Mouse (Mus musculus) kidney, embryonic 14.5 days (tissue): ENCODE data around the gene Slc25a22. TPM values are rescaled to one million over a fixed set of nuclear protein-coding genes. Genes with fewer than 3 reads are reported as not detected.
"Not testable (repeated sequence)": the region's sequence is repeated elsewhere in the genome, so short reads cannot be mapped to it uniquely, and the experiment has no call there.

ENCODE experiments used
- ATAC-seq: fragments of 200-750 bp; cut with Nextera tagmentation; 2 replicates; pipeline ENCODE4 v1.8.0; 2017; ENCODE audit warnings: moderate number of reproducible peaks, mild to moderate bottlenecking, moderate TSS enrichment, moderate library complexity; ENCODE audit not compliant: low FRiP score, low TSS enrichment
- H3K27ac ChIP-seq: fragments of 300-500 bp; sonication (generic); 2 replicates; pipeline ENCODE4 v1.5.1; 2014; ENCODE audit warnings: low read depth, mild to moderate bottlenecking, low read length, moderate library complexity, mixed read lengths
- H3K27me3 ChIP-seq: fragments of 300-500 bp; sonication (generic); 2 replicates; pipeline ENCODE4 v1.6.1; 2014; ENCODE audit warnings: mild to moderate bottlenecking, low read length; ENCODE audit not compliant: control insufficient read depth, insufficient read depth
- H3K36me3 ChIP-seq: fragments of 300-500 bp; sonication (generic); 2 replicates; pipeline ENCODE4 v1.6.1; 2014; ENCODE audit warnings: low read length, mixed read lengths; ENCODE audit not compliant: control insufficient read depth, insufficient read depth
- H3K4me1 ChIP-seq: fragments of 300-500 bp; sonication (generic); 2 replicates; pipeline ENCODE4 v1.6.1; 2014; ENCODE audit warnings: low read length, mixed read lengths; ENCODE audit not compliant: control insufficient read depth, insufficient read depth
- H3K4me2 ChIP-seq: fragments of 300-500 bp; sonication (generic); replicated peaks from 2 replicates; pipeline ENCODE4 v1.6.1; 2014; ENCODE audit warnings: low read depth, mild to moderate bottlenecking, low read length
- H3K4me3 ChIP-seq: fragments of 300-500 bp; sonication (generic); 2 replicates; pipeline ENCODE4 v1.5.1; 2014; ENCODE audit warnings: mild to moderate bottlenecking, low read length
- H3K9ac ChIP-seq: fragments of 300-500 bp; sonication (generic); 2 replicates; pipeline ENCODE4 v1.6.1; 2014; ENCODE audit warnings: low read depth, mild to moderate bottlenecking, low read length, moderate library complexity
- H3K9me3 ChIP-seq: fragments of 300-500 bp; sonication (generic); 2 replicates; pipeline ENCODE4 v1.6.1; 2016; ENCODE audit warnings: low read length; ENCODE audit not compliant: control insufficient read depth
- WGBS: fragments of 180-500 bp; shearing (Covaris S2); extraction: QIAGEN DNeasy Blood & Tissue Kit; methylation state at CpG from one replicate; pipeline ENCODE4 v1.1.7; 2014; 5-methylcytosine and 5-hydroxymethylcytosine counted together
- polyA plus RNA-seq: library from polyadenylated mRNA; unstranded; fragments of >200 nt; fragmentation: Nextera tagmentation; extraction: Ambion mirVana; gene quantifications from 2 replicates; pipeline ENCODE4 v1.2.1, GENCODE M21; 2014

Gene Slc25a22
- polyA plus RNA-seq, 1 experiment from 2014 or later = 34.1 TPM

DNA sequence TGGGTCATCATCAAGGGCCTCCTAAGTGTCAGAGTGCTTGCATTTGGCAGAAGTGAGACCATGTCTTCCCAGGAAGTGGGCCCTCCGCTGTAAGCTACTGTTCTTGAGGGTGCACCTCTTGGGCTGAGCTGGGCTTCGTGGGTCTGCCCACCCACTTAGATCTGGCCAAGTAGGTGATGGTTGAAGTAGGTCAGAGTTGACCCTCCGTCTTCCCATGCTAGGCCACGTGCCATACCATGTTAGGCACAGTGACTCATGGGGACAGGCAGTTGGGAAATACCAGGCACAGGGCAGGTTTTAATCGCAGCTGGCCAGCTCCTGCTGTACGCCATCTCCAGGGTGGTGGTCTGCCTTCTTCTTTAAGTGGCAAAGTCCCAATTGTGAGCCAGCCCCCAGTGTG lies 19.0 kb upstream of the Slc25a22 start:
- Histone ChIP-seq H3K4me1 (peaks cover 16% of the 10 kb centered on the region), H3K27ac (no peak overlapping the region), H3K9me3 (no peaks in the 10 kb centered on the region), H3K4me3 (no peak overlapping the region), H3K4me2 (no peak overlapping the region), H3K27me3 (peaks cover 12% of the 10 kb centered on the region), H3K9ac (no peak overlapping the region), H3K36me3 (peaks cover 4% of the 10 kb centered on the region; the same call in 1 of the 2 replicates)
- WGBS = 88% methylated on average over 6 of the region's 6 CpGs
- ATAC-seq = no peak

DNA sequence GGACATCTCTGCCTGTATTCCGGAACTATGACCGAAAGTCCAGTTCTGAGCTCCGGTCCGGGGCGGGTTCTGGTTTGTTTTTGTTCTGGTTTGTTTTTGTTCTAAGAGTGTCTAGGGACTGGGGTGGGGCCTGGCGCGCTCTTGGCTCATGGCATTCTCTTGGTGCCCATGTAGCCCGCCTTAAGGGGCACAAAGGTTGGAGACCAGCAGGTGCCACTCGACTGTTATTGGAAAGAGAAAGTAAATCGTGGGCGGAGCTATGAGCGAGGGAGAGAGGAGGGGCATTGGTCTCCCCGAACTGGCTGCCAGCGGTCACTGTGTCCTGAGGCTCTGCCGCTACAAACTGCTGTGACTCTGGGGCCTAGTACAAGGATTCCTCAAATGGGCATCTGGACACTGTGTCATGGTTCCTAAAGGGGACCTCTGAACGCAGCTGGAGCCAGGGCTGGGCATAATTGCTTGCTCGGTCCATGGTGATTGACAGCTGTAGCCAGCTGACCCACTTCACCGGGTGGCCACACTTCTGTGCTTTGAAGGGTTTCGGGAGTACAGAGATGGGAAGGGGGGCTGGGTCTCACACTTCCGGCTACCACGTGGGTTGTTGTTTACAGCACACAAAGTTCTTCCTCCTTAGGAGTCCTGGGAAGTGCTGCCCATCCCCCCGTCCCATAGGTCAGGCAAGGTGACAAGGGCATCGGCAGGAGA lies 18.1 kb upstream of the Slc25a22 start:
- Histone ChIP-seq H3K27me3 (peaks cover 4% of the 10 kb centered on the region; the same call in 1 of the 2 replicates), H3K9me3 (no peaks in the 10 kb centered on the region), H3K27ac (peak overlapping the region; percentile 48), H3K36me3 (peaks cover 14% of the 10 kb centered on the region), H3K9ac (peak overlapping the region; percentile 69), H3K4me2 (peak overlapping the region; percentile 98), H3K4me3 (peak overlapping the region; percentile 58), H3K4me1 (peaks cover 10% of the 10 kb centered on the region)
- 0% methylated on average over 23 of the region's 23 CpGs for WGBS
- peak; percentile 25 for ATAC-seq

DNA sequence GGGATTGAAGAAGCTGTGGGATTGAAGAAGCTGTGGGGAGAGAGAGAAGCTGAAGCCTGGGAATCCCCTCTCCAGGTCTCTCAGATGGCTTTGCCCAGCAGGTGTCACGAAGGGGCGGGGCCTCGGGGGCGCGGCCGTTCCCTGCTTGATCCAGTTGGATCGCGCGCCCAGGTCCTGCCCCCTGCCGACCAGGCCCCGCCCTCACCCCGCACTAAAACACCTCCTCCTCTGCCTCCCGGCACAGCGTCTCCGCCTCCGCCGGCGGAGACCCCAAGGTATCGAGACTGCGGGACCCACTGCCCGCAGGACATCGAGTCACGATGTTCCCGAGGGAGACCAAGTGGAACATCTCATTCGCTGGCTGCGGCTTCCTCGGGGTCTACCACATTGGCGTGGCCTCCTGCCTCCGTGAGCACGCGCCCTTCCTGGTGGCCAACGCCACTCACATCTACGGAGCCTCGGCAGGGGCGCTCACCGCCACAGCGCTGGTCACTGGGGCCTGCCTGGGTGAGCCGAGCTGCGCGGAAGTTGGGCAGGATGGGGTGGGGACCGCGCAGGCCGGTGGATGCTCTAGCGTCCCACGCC lies 17.4 kb upstream of the Slc25a22 start, which contains the start of gene Pnpla2:
Pnpla2 (plus strand) TSS at position 232 of the 585 bp plus-strand sequence.
- peak within 1 kb of the TSS; percentile 58 for H3K4me3 ChIP-seq
- H3K9ac ChIP-seq = peak within 1 kb of the TSS; percentile 69
- ATAC-seq = peak; percentile 85
- peaks cover 10% of the 10 kb centered on the region for H3K4me1 ChIP-seq
- peak within 1 kb of the TSS; percentile 98 for H3K4me2 ChIP-seq
- WGBS = 1% methylated on average over 44 of the region's 45 CpGs
- no peaks in the 10 kb centered on the region for H3K9me3 ChIP-seq
- H3K27ac ChIP-seq = peak within 1 kb of the TSS; percentile 48
- H3K27me3 ChIP-seq = no peaks in the 10 kb centered on the region
- peaks cover 21% of the 10 kb centered on the region for H3K36me3 ChIP-seq

- peaks cover 13% of the 10 kb centered on the region for H3K4me1 ChIP-seq
Measured at GRCm38 (mm10) chr7:141453636-141454035, 15.9 kb upstream of the Slc25a22 start.

DNA sequence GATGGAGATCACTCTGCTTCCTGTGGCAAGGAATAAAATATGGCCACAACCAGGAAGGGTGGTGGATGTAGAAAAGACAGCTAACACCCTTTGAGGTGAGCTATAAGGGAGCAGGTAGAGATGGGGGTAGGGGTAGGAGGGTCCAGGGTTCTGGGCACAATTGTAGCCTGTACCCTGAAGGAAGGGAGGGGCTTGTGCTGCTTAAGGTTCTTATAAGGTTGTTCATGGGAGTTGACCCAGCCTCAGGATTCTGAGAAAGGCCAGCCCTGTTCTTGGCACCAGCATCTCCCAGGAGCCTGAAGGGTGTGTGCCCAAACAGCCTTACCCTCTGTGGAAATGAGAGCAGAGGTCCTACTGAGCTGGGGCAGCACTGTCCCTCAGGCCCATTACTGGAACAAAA lies 14.2 kb upstream of the Slc25a22 start:
- H3K4me3 ChIP-seq = no peak overlapping the region
- peaks cover 39% of the 10 kb centered on the region for H3K36me3 ChIP-seq
- no peak overlapping the region for H3K27ac ChIP-seq
- no peak for ATAC-seq
- H3K4me2 ChIP-seq = no peak overlapping the region
- no peaks in the 10 kb centered on the region for H3K9me3 ChIP-seq
- H3K27me3 ChIP-seq = no peaks in the 10 kb centered on the region
- no peak overlapping the region for H3K9ac ChIP-seq
- H3K4me1 ChIP-seq = peaks cover 17% of the 10 kb centered on the region

More at GRCm38 (mm10) chr7:141453636-141454035, 15.9 kb upstream of the Slc25a22 start:
- ATAC-seq = no peak
- Histone ChIP-seq H3K36me3 (peaks cover 35% of the 10 kb centered on the region), H3K4me3 (no peak overlapping the region), H3K9ac (no peak overlapping the region), H3K4me2 (no peak overlapping the region), H3K27me3 (no peaks in the 10 kb centered on the region), H3K27ac (no peak overlapping the region), H3K9me3 (no peaks in the 10 kb centered on the region)
- WGBS = 68% methylated on average over 2 of the region's 2 CpGs

- peak within 1 kb of the TSS; percentile 58 for H3K4me2 ChIP-seq
- H3K4me3 ChIP-seq = peak within 1 kb of the TSS; percentile 86
- WGBS = under 1% methylated on average over 63 of the region's 63 CpGs
- peak; percentile 91 for ATAC-seq
- peaks cover 23% of the 10 kb centered on the region for H3K4me1 ChIP-seq
- peaks cover 39% of the 10 kb centered on the region for H3K36me3 ChIP-seq
- no peaks in the 10 kb centered on the region for H3K9me3 ChIP-seq
- H3K9ac ChIP-seq = peak within 1 kb of the TSS; percentile 94
- H3K27me3 ChIP-seq = no peaks in the 10 kb centered on the region
- peak within 1 kb of the TSS; percentile 74 for H3K27ac ChIP-seq
Measured at GRCm38 (mm10) chr7:141447110-141447991, 9.7 kb upstream of the Slc25a22 start, which contains the start of gene Rplp2. Gene Rplp2, plus strand, starts transcription at chr7:141447370.

- H3K27me3 ChIP-seq, H3K9me3 ChIP-seq, H3K9ac ChIP-seq, H3K27ac ChIP-seq, ATAC-seq: not testable (repeated sequence)
- Histone ChIP-seq H3K4me3 (peak overlapping the region; percentile 86; the same call in 1 of the 2 replicates), H3K4me2 (peak overlapping the region; percentile 58; the same call in 1 of the 2 replicates), H3K4me1 (peaks cover 24% of the 10 kb centered on the region), H3K36me3 (peaks cover 35% of the 10 kb centered on the region)
- WGBS = 81% methylated on average over 3 of the region's 3 CpGs
Measured at GRCm38 (mm10) chr7:141446374-141446773, 8.7 kb upstream of the Slc25a22 start.

GRCm38 (mm10) chr7:141443828-141444237 lies 6.1 kb upstream of the Slc25a22 start, which contains the start of gene Pidd1:
Gene Pidd1, minus strand, starts transcription at chr7:141444025.
- peak within 1 kb of the TSS; percentile 82 for H3K4me2 ChIP-seq
- H3K27me3 ChIP-seq = no peaks in the 10 kb centered on the region
- H3K9me3 ChIP-seq = no peaks in the 10 kb centered on the region
- H3K4me3 ChIP-seq = peak within 1 kb of the TSS; percentile 46
- peak; percentile 50 for ATAC-seq
- peak within 1 kb of the TSS; percentile 27; the same call in 1 of the 2 replicates for H3K27ac ChIP-seq
- H3K36me3 ChIP-seq = peaks cover 31% of the 10 kb centered on the region
- peaks cover 23% of the 10 kb centered on the region for H3K4me1 ChIP-seq
- WGBS = under 1% methylated on average over 25 of the region's 25 CpGs
- peak within 1 kb of the TSS; percentile 70 for H3K9ac ChIP-seq
